ENCODE assay signal across 13 mouse cellular contexts in genomic region chr9:15023049-15023448, GRCm38 (mm10).
"Had no signal": no experiment of that assay in that cellular context is flagged by ENCODE, and none has a peak within 500 bp of the region (broad histone marks: within the 10 kb centered on the region; RNA-seq: fewer than 3 reads in every experiment).

No protein-coding gene starts in this region.

- ATAC-seq: midbrain, embryonic 15.5 days had no signal

- H3K4me1 ChIP-seq: kidney, embryonic 15.5 days; limb, embryonic 13.5 days; midbrain, embryonic 15.5 days; neural tube, embryonic 15.5 days had no signal

- H3K4me2 ChIP-seq: kidney, embryonic 15.5 days; limb, embryonic 13.5 days; midbrain, embryonic 11.5 days; midbrain, embryonic 15.5 days; neural tube, embryonic 15.5 days had no signal

- H3K27ac ChIP-seq: kidney, embryonic 15.5 days; limb, embryonic 13.5 days; liver, embryonic 14.5 days; midbrain, embryonic 15.5 days; neural tube, embryonic 15.5 days had no signal

- H3K4me3 ChIP-seq: kidney, embryonic 15.5 days; limb, embryonic 13.5 days; midbrain, embryonic 15.5 days; neural tube, embryonic 15.5 days had no signal

- H3K9ac ChIP-seq: kidney, embryonic 15.5 days; limb, embryonic 13.5 days; liver, embryonic 14.5 days; midbrain, embryonic 15.5 days; neural tube, embryonic 15.5 days had no signal

- H3K27me3 ChIP-seq: kidney, embryonic 15.5 days; limb, embryonic 13.5 days; midbrain, embryonic 15.5 days; neural tube, embryonic 15.5 days had no signal

- DNase-seq: kidney, postnatal 14 days; left cerebral cortex, postnatal 4 days; lung, adult 18-20 months; lung, postnatal 36 days; right cerebral cortex, adult 18-20 months; right cerebral cortex, postnatal 25 days; thymus, postnatal 4 days had no signal

- H3K9me3 ChIP-seq: kidney, embryonic 15.5 days; limb, embryonic 13.5 days; midbrain, embryonic 15.5 days; neural tube, embryonic 15.5 days had no signal
